Mouse (Mus musculus): ENCODE data around the gene Celf2. TPM values are rescaled to one million over a fixed set of nuclear protein-coding genes. Genes with fewer than 3 reads are reported as not detected.
"Not testable (repeated sequence)": the region's sequence is repeated elsewhere in the genome, so short reads cannot be mapped to it uniquely, and the experiment has no call there.

The Celf2 gene
- polyA plus RNA-seq, 1 experiment from 2014 or later = 68.8 TPM

- H3K4me2 ChIP-seq (ENCODE audit: low read depth, low read length) = no peak overlapping the region
- H3K4me1 ChIP-seq (ENCODE audit: control insufficient read depth, insufficient read depth, low read length) = no peaks in the 10 kb centered on the region
- no peak overlapping the region for H3K4me3 ChIP-seq (ENCODE audit: low read depth, low read length)
- 0 out of 2 replicates have a peak overlapping the region, but pooled peaks have one; percentile 44 for H3K27ac ChIP-seq (replicated peaks; ENCODE audit: low read depth, low read length)
- no peaks in the 10 kb centered on the region for H3K27me3 ChIP-seq (replicated peaks; ENCODE audit: control insufficient read depth, insufficient read depth, low read length)
- no peaks in the 10 kb centered on the region for H3K9me3 ChIP-seq (ENCODE audit: control insufficient read depth, low read length)
- DNase-seq (ENCODE audit: low spot score) (peak; percentile 40), ATAC-seq (ENCODE audit: low read depth) (0 out of 2 replicates have a peak, but pooled peaks have one; percentile 18)
- no peak overlapping the region for H3K9ac ChIP-seq (ENCODE audit: low read depth, low read length)
- WGBS = 64% methylated on average over 3 of the region's 3 CpGs
- no peaks in the 10 kb centered on the region for H3K36me3 ChIP-seq (ENCODE audit: control insufficient read depth, insufficient read depth, low read length)
Measured at GRCm38 (mm10) chr2:6594160-6594559, 915.2 kb downstream of the Celf2 start.

- Histone ChIP-seq H3K4me3 (ENCODE audit: low read depth, low read length) (no peak overlapping the region), H3K36me3 (ENCODE audit: control insufficient read depth, insufficient read depth, low read length) (no peaks in the 10 kb centered on the region), H3K9ac (ENCODE audit: low read depth, low read length) (no peak overlapping the region), H3K4me1 (ENCODE audit: control insufficient read depth, insufficient read depth, low read length) (no peaks in the 10 kb centered on the region), H3K4me2 (ENCODE audit: low read depth, low read length) (no peak overlapping the region), H3K27me3 (replicated peaks; ENCODE audit: control insufficient read depth, insufficient read depth, low read length) (no peaks in the 10 kb centered on the region), H3K27ac (replicated peaks; ENCODE audit: low read depth, low read length) (no peak overlapping the region), H3K9me3 (ENCODE audit: control insufficient read depth, low read length) (no peaks in the 10 kb centered on the region)
- DNase-seq (ENCODE audit: low spot score) (no peak), ATAC-seq (ENCODE audit: low read depth) (no peak)
- 67% methylated on average over 14 of the region's 14 CpGs for WGBS
Measured at GRCm38 (mm10) chr2:6593739-6594138, 915.6 kb downstream of the Celf2 start.

- Histone ChIP-seq H3K4me3 (ENCODE audit: low read depth, low read length) (no peak overlapping the region), H3K27ac (replicated peaks; ENCODE audit: low read depth, low read length) (no peak overlapping the region), H3K36me3 (ENCODE audit: control insufficient read depth, insufficient read depth, low read length) (no peaks in the 10 kb centered on the region), H3K4me2 (ENCODE audit: low read depth, low read length) (no peak overlapping the region), H3K27me3 (replicated peaks; ENCODE audit: control insufficient read depth, insufficient read depth, low read length) (no peaks in the 10 kb centered on the region), H3K4me1 (ENCODE audit: control insufficient read depth, insufficient read depth, low read length) (no peaks in the 10 kb centered on the region), H3K9me3 (ENCODE audit: control insufficient read depth, low read length) (no peaks in the 10 kb centered on the region), H3K9ac (ENCODE audit: low read depth, low read length) (no peak overlapping the region)
- 82% methylated on average over 10 of the region's 10 CpGs for WGBS
- ATAC-seq (ENCODE audit: low read depth) = no peak
- DNase-seq (ENCODE audit: low spot score) = no peak
Measured at GRCm38 (mm10) chr2:6586122-6586681, 923.2 kb downstream of the Celf2 start.

GRCm38 (mm10) chr2:6585069-6585754, 924.2 kb downstream of the Celf2 start:
- Histone ChIP-seq H3K9ac (ENCODE audit: low read depth, low read length) (no peak overlapping the region), H3K36me3 (ENCODE audit: control insufficient read depth, insufficient read depth, low read length) (no peaks in the 10 kb centered on the region), H3K9me3 (ENCODE audit: control insufficient read depth, low read length) (no peaks in the 10 kb centered on the region), H3K4me3 (ENCODE audit: low read depth, low read length) (no peak overlapping the region), H3K4me1 (ENCODE audit: control insufficient read depth, insufficient read depth, low read length) (no peaks in the 10 kb centered on the region), H3K27me3 (replicated peaks; ENCODE audit: control insufficient read depth, insufficient read depth, low read length) (no peaks in the 10 kb centered on the region), H3K4me2 (ENCODE audit: low read depth, low read length) (no peak overlapping the region), H3K27ac (replicated peaks; ENCODE audit: low read depth, low read length) (no peak overlapping the region)
- ATAC-seq (ENCODE audit: low read depth) (no peak), DNase-seq (ENCODE audit: low spot score) (no peak)
- 73% methylated on average over 7 of the region's 7 CpGs for WGBS

- H3K9ac ChIP-seq (ENCODE audit: low read depth, low read length) = no peak overlapping the region
- no peaks in the 10 kb centered on the region for H3K27me3 ChIP-seq (replicated peaks; ENCODE audit: control insufficient read depth, insufficient read depth, low read length)
- H3K4me2 ChIP-seq (ENCODE audit: low read depth, low read length) = no peak overlapping the region
- no peak overlapping the region for H3K27ac ChIP-seq (replicated peaks; ENCODE audit: low read depth, low read length)
- no peaks in the 10 kb centered on the region for H3K36me3 ChIP-seq (ENCODE audit: control insufficient read depth, insufficient read depth, low read length)
- no peaks in the 10 kb centered on the region for H3K9me3 ChIP-seq (ENCODE audit: control insufficient read depth, low read length)
- DNase-seq (ENCODE audit: low spot score) (no peak), ATAC-seq (ENCODE audit: low read depth) (no peak)
- H3K4me3 ChIP-seq (ENCODE audit: low read depth, low read length) = no peak overlapping the region
- no peaks in the 10 kb centered on the region for H3K4me1 ChIP-seq (ENCODE audit: control insufficient read depth, insufficient read depth, low read length)
Measured at GRCm38 (mm10) chr2:6582711-6583110, 926.7 kb downstream of the Celf2 start.

- no peaks in the 10 kb centered on the region for H3K4me1 ChIP-seq (ENCODE audit: control insufficient read depth, insufficient read depth, low read length)
- WGBS = 76% methylated on average over 5 of the region's 5 CpGs
- no peaks in the 10 kb centered on the region for H3K27me3 ChIP-seq (replicated peaks; ENCODE audit: control insufficient read depth, insufficient read depth, low read length)
- H3K27ac ChIP-seq (replicated peaks; ENCODE audit: low read depth, low read length) = no peak overlapping the region
- H3K4me2 ChIP-seq (ENCODE audit: low read depth, low read length) = no peak overlapping the region
- ATAC-seq (ENCODE audit: low read depth) (no peak), DNase-seq (ENCODE audit: low spot score) (no peak)
- no peak overlapping the region for H3K4me3 ChIP-seq (ENCODE audit: low read depth, low read length)
- no peak overlapping the region for H3K9ac ChIP-seq (ENCODE audit: low read depth, low read length)
- H3K9me3 ChIP-seq (ENCODE audit: control insufficient read depth, low read length) = no peaks in the 10 kb centered on the region
- no peaks in the 10 kb centered on the region for H3K36me3 ChIP-seq (ENCODE audit: control insufficient read depth, insufficient read depth, low read length)
Measured at GRCm38 (mm10) chr2:6580066-6580465, 929.3 kb downstream of the Celf2 start.

GRCm38 (mm10) chr2:6575316-6575715, 934.0 kb downstream of the Celf2 start:
- not testable (repeated sequence) for H3K36me3 ChIP-seq (ENCODE audit: control insufficient read depth, insufficient read depth, low read length); H3K9me3 ChIP-seq (ENCODE audit: control insufficient read depth, low read length); H3K4me2 ChIP-seq (ENCODE audit: low read depth, low read length); H3K27ac ChIP-seq (replicated peaks; ENCODE audit: low read depth, low read length); H3K27me3 ChIP-seq (replicated peaks; ENCODE audit: control insufficient read depth, insufficient read depth, low read length); ATAC-seq (ENCODE audit: low read depth); H3K9ac ChIP-seq (ENCODE audit: low read depth, low read length); DNase-seq (ENCODE audit: low spot score); H3K4me1 ChIP-seq (ENCODE audit: control insufficient read depth, insufficient read depth, low read length); H3K4me3 ChIP-seq (ENCODE audit: low read depth, low read length)
- WGBS = 96% methylated on average over 3 of the region's 3 CpGs

- 83% methylated on average over 2 of the region's 2 CpGs for WGBS
- no peak for ATAC-seq (ENCODE audit: low read depth)
- H3K9ac ChIP-seq (ENCODE audit: low read depth, low read length) = no peak overlapping the region
- no peak overlapping the region for H3K4me3 ChIP-seq (ENCODE audit: low read depth, low read length)
- no peaks in the 10 kb centered on the region for H3K9me3 ChIP-seq (ENCODE audit: control insufficient read depth, low read length)
- no peaks in the 10 kb centered on the region for H3K36me3 ChIP-seq (ENCODE audit: control insufficient read depth, insufficient read depth, low read length)
- no peak overlapping the region for H3K4me2 ChIP-seq (ENCODE audit: low read depth, low read length)
- H3K27ac ChIP-seq (replicated peaks; ENCODE audit: low read depth, low read length) = no peak overlapping the region
- no peaks in the 10 kb centered on the region for H3K27me3 ChIP-seq (replicated peaks; ENCODE audit: control insufficient read depth, insufficient read depth, low read length)
- DNase-seq (ENCODE audit: low spot score) = no peak
- no peaks in the 10 kb centered on the region for H3K4me1 ChIP-seq (ENCODE audit: control insufficient read depth, insufficient read depth, low read length)
Measured at GRCm38 (mm10) chr2:6573640-6574039, 935.7 kb downstream of the Celf2 start.

- Histone ChIP-seq H3K27ac (replicated peaks; ENCODE audit: low read depth, low read length) (no peak overlapping the region), H3K27me3 (replicated peaks; ENCODE audit: control insufficient read depth, insufficient read depth, low read length) (no peaks in the 10 kb centered on the region), H3K9me3 (ENCODE audit: control insufficient read depth, low read length) (no peaks in the 10 kb centered on the region), H3K4me3 (ENCODE audit: low read depth, low read length) (no peak overlapping the region), H3K4me1 (ENCODE audit: control insufficient read depth, insufficient read depth, low read length) (no peaks in the 10 kb centered on the region), H3K4me2 (ENCODE audit: low read depth, low read length) (no peak overlapping the region), H3K36me3 (ENCODE audit: control insufficient read depth, insufficient read depth, low read length) (no peaks in the 10 kb centered on the region), H3K9ac (ENCODE audit: low read depth, low read length) (no peak overlapping the region)
- 79% methylated on average over 5 of the region's 5 CpGs for WGBS
- DNase-seq (ENCODE audit: low spot score) (no peak), ATAC-seq (ENCODE audit: low read depth) (no peak)
Measured at GRCm38 (mm10) chr2:6572976-6573375, 936.4 kb downstream of the Celf2 start.

Measured in embryonic facial prominence, embryonic 14.5 days (tissue).